Mouse (Mus musculus): ENCODE results near the gene Ldhd. TPM values are rescaled to one million over a fixed set of nuclear protein-coding genes. Genes with fewer than 3 reads are reported as not detected.

The Ldhd gene
- polyA plus RNA-seq, 1 experiment from 2014 or later: 1.1 TPM

GRCm38 (mm10) chr8:111606961-111607360, 23.2 kb downstream of the Ldhd start:
- Histone ChIP-seq H3K36me3 (ENCODE audit: control insufficient read depth, insufficient read depth, low read length) (no peaks in the 10 kb centered on the region), H3K4me3 (ENCODE audit: low read length) (no peak overlapping the region), H3K27ac (ENCODE audit: low read length) (no peak overlapping the region), H3K27me3 (ENCODE audit: control insufficient read depth, insufficient read depth, low read depth, low read length) (no peaks in the 10 kb centered on the region), H3K9ac (ENCODE audit: low read length) (no peak overlapping the region), H3K9me3 (ENCODE audit: control insufficient read depth, low read length) (no peaks in the 10 kb centered on the region), H3K4me1 (replicated peaks; ENCODE audit: control insufficient read depth, insufficient read depth, low read length) (no peaks in the 10 kb centered on the region), H3K4me2 (ENCODE audit: low read depth, low read length) (no peak overlapping the region)
- no peak for ATAC-seq (ENCODE audit: low read depth)
- 75% methylated on average over 9 of the region's 9 CpGs for WGBS

GRCm38 (mm10) chr8:111604986-111605385, 25.2 kb downstream of the Ldhd start:
- Histone ChIP-seq H3K27me3 (ENCODE audit: control insufficient read depth, insufficient read depth, low read depth, low read length) (no peaks in the 10 kb centered on the region), H3K9ac (ENCODE audit: low read length) (no peak overlapping the region), H3K4me1 (replicated peaks; ENCODE audit: control insufficient read depth, insufficient read depth, low read length) (no peaks in the 10 kb centered on the region; the same call in 1 of the 2 replicates), H3K27ac (ENCODE audit: low read length) (no peak overlapping the region), H3K4me2 (ENCODE audit: low read depth, low read length) (no peak overlapping the region), H3K4me3 (ENCODE audit: low read length) (no peak overlapping the region), H3K9me3 (ENCODE audit: control insufficient read depth, low read length) (no peaks in the 10 kb centered on the region), H3K36me3 (ENCODE audit: control insufficient read depth, insufficient read depth, low read length) (no peaks in the 10 kb centered on the region)
- no peak for ATAC-seq (ENCODE audit: low read depth)
- WGBS: 92% methylated on average over 2 of the region's 2 CpGs

GRCm38 (mm10) chr8:111602050-111602449, 28.1 kb downstream of the Ldhd start:
- no peak overlapping the region for H3K9ac ChIP-seq (ENCODE audit: low read length)
- no peak overlapping the region for H3K4me3 ChIP-seq (ENCODE audit: low read length)
- no peak overlapping the region for H3K4me2 ChIP-seq (ENCODE audit: low read depth, low read length)
- H3K4me1 ChIP-seq (replicated peaks; ENCODE audit: control insufficient read depth, insufficient read depth, low read length): peaks cover 8% of the 10 kb centered on the region
- 94% methylated on average over 4 of the region's 4 CpGs for WGBS
- H3K36me3 ChIP-seq (ENCODE audit: control insufficient read depth, insufficient read depth, low read length): no peaks in the 10 kb centered on the region
- ATAC-seq (ENCODE audit: low read depth): no peak
- no peaks in the 10 kb centered on the region for H3K27me3 ChIP-seq (ENCODE audit: control insufficient read depth, insufficient read depth, low read depth, low read length)
- no peak overlapping the region for H3K27ac ChIP-seq (ENCODE audit: low read length)
- H3K9me3 ChIP-seq (ENCODE audit: control insufficient read depth, low read length): no peaks in the 10 kb centered on the region

GRCm38 (mm10) chr8:111599707-111600444, 30.3 kb downstream of the Ldhd start:
- no peaks in the 10 kb centered on the region for H3K36me3 ChIP-seq (ENCODE audit: control insufficient read depth, insufficient read depth, low read length)
- ATAC-seq (ENCODE audit: low read depth): no peak
- no peaks in the 10 kb centered on the region for H3K9me3 ChIP-seq (ENCODE audit: control insufficient read depth, low read length)
- H3K27me3 ChIP-seq (ENCODE audit: control insufficient read depth, insufficient read depth, low read depth, low read length): no peaks in the 10 kb centered on the region
- no peak overlapping the region for H3K9ac ChIP-seq (ENCODE audit: low read length)
- no peak overlapping the region for H3K4me3 ChIP-seq (ENCODE audit: low read length)
- H3K27ac ChIP-seq (ENCODE audit: low read length): no peak overlapping the region
- no peak overlapping the region for H3K4me2 ChIP-seq (ENCODE audit: low read depth, low read length)
- H3K4me1 ChIP-seq (replicated peaks; ENCODE audit: control insufficient read depth, insufficient read depth, low read length): peaks cover 30% of the 10 kb centered on the region
- WGBS: 71% methylated on average over 9 of the region's 9 CpGs

GRCm38 (mm10) chr8:111597310-111597709, 32.9 kb downstream of the Ldhd start:
- H3K27me3 ChIP-seq (ENCODE audit: control insufficient read depth, insufficient read depth, low read depth, low read length): no peaks in the 10 kb centered on the region
- H3K9ac ChIP-seq (ENCODE audit: low read length): no peak overlapping the region
- peak; percentile 84 for ATAC-seq (ENCODE audit: low read depth)
- H3K4me1 ChIP-seq (replicated peaks; ENCODE audit: control insufficient read depth, insufficient read depth, low read length): peaks cover 46% of the 10 kb centered on the region
- H3K4me2 ChIP-seq (ENCODE audit: low read depth, low read length): peak overlapping the region; percentile 31
- H3K9me3 ChIP-seq (ENCODE audit: control insufficient read depth, low read length): no peaks in the 10 kb centered on the region
- H3K27ac ChIP-seq (ENCODE audit: low read length): peak overlapping the region; percentile 73
- H3K36me3 ChIP-seq (ENCODE audit: control insufficient read depth, insufficient read depth, low read length): no peaks in the 10 kb centered on the region
- 13% methylated on average over 1 of the region's 1 CpGs for WGBS
- H3K4me3 ChIP-seq (ENCODE audit: low read length): no peak overlapping the region

- peak overlapping the region; percentile 73 for H3K27ac ChIP-seq (ENCODE audit: low read length)
- H3K4me1 ChIP-seq (replicated peaks; ENCODE audit: control insufficient read depth, insufficient read depth, low read length): peaks cover 46% of the 10 kb centered on the region
- no peak overlapping the region for H3K9ac ChIP-seq (ENCODE audit: low read length)
- no peaks in the 10 kb centered on the region for H3K27me3 ChIP-seq (ENCODE audit: control insufficient read depth, insufficient read depth, low read depth, low read length)
- WGBS: 10% methylated on average over 3 of the region's 3 CpGs
- H3K4me3 ChIP-seq (ENCODE audit: low read length): no peak overlapping the region
- no peaks in the 10 kb centered on the region for H3K36me3 ChIP-seq (ENCODE audit: control insufficient read depth, insufficient read depth, low read length)
- peak overlapping the region; percentile 31 for H3K4me2 ChIP-seq (ENCODE audit: low read depth, low read length)
- H3K9me3 ChIP-seq (ENCODE audit: control insufficient read depth, low read length): no peaks in the 10 kb centered on the region
- no peak for ATAC-seq (ENCODE audit: low read depth)
These were observed 33.7 kb downstream of the Ldhd start for GRCm38 (mm10) chr8:111596485-111596821.

GRCm38 (mm10) chr8:111595712-111596484, 34.3 kb downstream of the Ldhd start:
- Histone ChIP-seq H3K4me3 (ENCODE audit: low read length) (peak overlapping the region; percentile 11), H3K27ac (ENCODE audit: low read length) (peak overlapping the region; percentile 73), H3K36me3 (ENCODE audit: control insufficient read depth, insufficient read depth, low read length) (no peaks in the 10 kb centered on the region), H3K4me1 (replicated peaks; ENCODE audit: control insufficient read depth, insufficient read depth, low read length) (peaks cover 46% of the 10 kb centered on the region), H3K9me3 (ENCODE audit: control insufficient read depth, low read length) (no peaks in the 10 kb centered on the region), H3K9ac (ENCODE audit: low read length) (no peak overlapping the region; the same call in 1 of the 2 replicates), H3K27me3 (ENCODE audit: control insufficient read depth, insufficient read depth, low read depth, low read length) (no peaks in the 10 kb centered on the region), H3K4me2 (ENCODE audit: low read depth, low read length) (peak overlapping the region; percentile 48)
- ATAC-seq (ENCODE audit: low read depth): peak; percentile 64
- 44% methylated on average over 15 of the region's 15 CpGs for WGBS

- no peak overlapping the region for H3K4me2 ChIP-seq (ENCODE audit: low read depth, low read length)
These were observed 35.2 kb downstream of the Ldhd start for GRCm38 (mm10) chr8:111594951-111595350.

GRCm38 (mm10) chr8:111594044-111594840, 35.9 kb downstream of the Ldhd start:
- Histone ChIP-seq H3K4me3 (ENCODE audit: low read length) (no peak overlapping the region), H3K27ac (ENCODE audit: low read length) (peak overlapping the region; percentile 73; the same call in 1 of the 2 replicates), H3K4me1 (replicated peaks; ENCODE audit: control insufficient read depth, insufficient read depth, low read length) (peaks cover 46% of the 10 kb centered on the region), H3K36me3 (ENCODE audit: control insufficient read depth, insufficient read depth, low read length) (no peaks in the 10 kb centered on the region), H3K4me2 (ENCODE audit: low read depth, low read length) (no peak overlapping the region), H3K9me3 (ENCODE audit: control insufficient read depth, low read length) (no peaks in the 10 kb centered on the region), H3K27me3 (ENCODE audit: control insufficient read depth, insufficient read depth, low read depth, low read length) (no peaks in the 10 kb centered on the region), H3K9ac (ENCODE audit: low read length) (no peak overlapping the region)
- WGBS: 63% methylated on average over 3 of the region's 3 CpGs
- no peak for ATAC-seq (ENCODE audit: low read depth)

More at GRCm38 (mm10) chr8:111594951-111595350, 35.2 kb downstream of the Ldhd start:
- H3K27me3 ChIP-seq (ENCODE audit: control insufficient read depth, insufficient read depth, low read depth, low read length): no peaks in the 10 kb centered on the region
- H3K4me3 ChIP-seq (ENCODE audit: low read length): no peak overlapping the region
- no peak for ATAC-seq (ENCODE audit: low read depth)
- 83% methylated on average over 2 of the region's 2 CpGs for WGBS
- H3K36me3 ChIP-seq (ENCODE audit: control insufficient read depth, insufficient read depth, low read length): no peaks in the 10 kb centered on the region
- H3K4me1 ChIP-seq (replicated peaks; ENCODE audit: control insufficient read depth, insufficient read depth, low read length): peaks cover 46% of the 10 kb centered on the region
- H3K27ac ChIP-seq (ENCODE audit: low read length): peak overlapping the region; percentile 73
- no peak overlapping the region for H3K9ac ChIP-seq (ENCODE audit: low read length)
- H3K9me3 ChIP-seq (ENCODE audit: control insufficient read depth, low read length): no peaks in the 10 kb centered on the region
